Mouse (Mus musculus) embryo, embryonic 10 days (tissue): ENCODE measurements around the gene Fuca2.

Experiments used
- DNase-seq: peaks from one replicate; pipeline ENCODE4 v3.0.0-alpha.2; 2015; ENCODE audit warnings: low spot score

Fuca2 gene

DNA sequence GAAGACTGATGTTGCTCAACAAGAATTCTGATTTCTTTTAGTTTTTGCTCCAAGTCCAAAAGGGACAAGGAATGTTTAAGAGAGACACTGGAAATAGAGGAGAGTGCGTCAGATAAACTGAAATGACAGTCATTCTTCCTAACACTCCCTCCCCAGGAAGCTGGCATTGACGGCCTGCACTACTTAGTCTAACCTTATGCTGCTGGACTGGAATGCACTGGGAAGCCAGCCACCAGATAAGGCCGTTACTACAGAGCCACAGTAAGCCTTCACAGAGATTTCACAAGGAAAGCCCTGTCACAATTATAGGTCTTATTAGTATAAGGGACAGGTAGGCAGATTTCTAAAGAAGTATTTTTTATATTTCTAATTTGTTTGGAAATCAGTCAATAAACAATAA, 35.4 kb downstream of the Fuca2 start:
- no peak for DNase-seq

DNA sequence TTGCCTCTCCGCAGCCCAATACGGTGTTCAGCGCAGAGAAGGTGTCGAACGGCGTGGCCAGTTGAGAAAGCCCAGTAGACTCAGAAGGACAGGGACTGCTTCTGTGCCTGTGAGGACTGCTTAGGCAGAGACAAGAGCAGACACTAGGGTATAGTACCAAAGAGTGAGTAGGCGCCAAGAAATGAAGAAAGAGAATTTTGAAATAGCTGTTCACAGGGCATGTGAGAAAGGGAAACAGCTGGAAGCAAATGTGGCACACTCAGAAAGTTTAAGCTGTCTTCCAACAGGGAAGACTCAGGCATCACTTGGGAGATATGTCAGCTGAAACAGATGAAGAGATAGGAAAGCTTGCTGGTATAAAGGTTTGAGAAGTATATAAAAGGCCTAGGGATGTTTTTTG, 37.4 kb downstream of the Fuca2 start:
- DNase-seq = no peak

GRCm38 (mm10) chr10:13539769-13540333, 40.5 kb downstream of the Fuca2 start:
- DNase-seq = no peak

GRCm38 (mm10) chr10:13541721-13542120, 42.4 kb downstream of the Fuca2 start:
- no peak for DNase-seq

GRCm38 (mm10) chr10:13552646-13553497, 53.5 kb downstream of the Fuca2 start, which contains the start of the genes Adat2 and Pex3:
TSS of gene Adat2 (plus strand) at chr10:13552894.
TSS of gene Pex3 (minus strand) at chr10:13553142.
- peak; percentile 95 for DNase-seq

DNA sequence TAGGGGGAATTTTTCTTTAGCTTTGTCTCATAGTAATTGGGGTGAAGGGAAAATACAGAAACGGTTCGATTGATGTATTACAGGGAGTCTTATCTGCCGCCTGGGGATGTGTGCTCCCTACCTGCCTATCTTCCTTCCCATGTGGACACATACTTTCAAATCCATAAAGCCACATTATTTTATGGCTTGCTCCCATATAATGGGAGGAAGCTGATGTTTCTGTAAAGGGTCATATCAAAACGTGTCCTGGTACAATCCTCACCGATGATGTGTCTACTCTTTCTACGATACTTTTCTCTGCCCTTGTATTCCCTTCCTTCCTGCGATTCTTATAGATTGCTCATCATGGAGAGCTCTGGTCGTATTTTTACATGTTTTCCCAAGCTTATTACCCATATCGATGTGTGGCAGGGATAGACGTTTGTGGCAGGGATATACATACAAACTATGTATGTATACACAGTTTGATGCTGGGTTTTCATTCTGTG, 54.2 kb downstream of the Fuca2 start:
- no peak for DNase-seq

DNA sequence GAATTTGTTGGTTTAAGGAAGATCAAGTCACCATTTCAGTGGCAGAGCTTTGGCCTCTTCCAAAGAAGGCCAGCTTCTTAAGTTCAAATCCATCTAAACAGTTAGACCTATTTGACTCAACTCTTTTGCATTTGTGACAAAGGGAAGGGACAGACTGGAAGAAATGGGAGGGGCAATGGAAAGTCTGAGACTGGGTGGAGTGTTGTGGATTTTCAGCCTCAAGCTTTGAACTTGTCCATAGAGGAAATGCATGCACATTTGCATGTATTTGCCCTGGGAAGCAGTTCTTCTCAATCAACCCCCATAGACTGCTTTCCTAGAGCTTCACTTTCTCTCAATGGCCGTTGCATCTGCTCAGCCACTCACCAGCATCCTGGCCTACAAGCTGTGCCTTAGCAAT, 55.0 kb downstream of the Fuca2 start:
- DNase-seq = no peak

DNA sequence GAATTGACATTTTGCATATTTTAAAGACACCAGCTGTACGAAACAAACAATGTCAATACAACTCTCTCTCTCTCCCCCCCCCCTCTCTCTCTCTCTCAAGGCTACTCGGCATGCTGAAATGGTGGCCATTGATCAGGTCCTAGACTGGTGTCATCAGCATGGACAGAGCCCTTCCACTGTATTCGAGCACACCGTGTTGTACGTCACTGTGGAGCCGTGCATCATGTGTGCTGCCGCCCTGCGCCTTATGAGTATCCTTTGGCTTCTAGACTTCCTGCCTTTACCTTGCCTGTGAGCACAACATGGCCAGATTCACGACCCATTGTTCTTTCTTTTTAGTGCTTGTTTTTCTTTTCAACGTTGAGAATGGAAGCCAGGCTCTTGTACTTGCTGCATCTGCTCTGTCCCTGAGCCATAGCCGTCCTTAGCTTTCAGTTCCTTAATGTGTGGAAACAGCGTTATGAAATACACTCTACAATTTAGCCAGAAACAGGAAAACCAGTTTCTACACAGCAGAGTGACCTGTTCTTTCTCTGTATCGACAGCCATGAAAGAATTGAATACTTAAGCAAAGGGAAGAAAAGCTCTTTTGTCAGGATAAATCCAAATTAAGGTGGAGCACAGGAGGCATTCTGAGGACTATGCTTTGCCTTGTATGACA, 60.8 kb downstream of the Fuca2 start:
- no peak for DNase-seq

- peak; percentile 87 for DNase-seq
These were observed 65.2 kb downstream of the Fuca2 start for GRCm38 (mm10) chr10:13564364-13565079.

GRCm38 (mm10) chr10:13565080-13565448, 65.7 kb downstream of the Fuca2 start:
- no peak for DNase-seq

DNA sequence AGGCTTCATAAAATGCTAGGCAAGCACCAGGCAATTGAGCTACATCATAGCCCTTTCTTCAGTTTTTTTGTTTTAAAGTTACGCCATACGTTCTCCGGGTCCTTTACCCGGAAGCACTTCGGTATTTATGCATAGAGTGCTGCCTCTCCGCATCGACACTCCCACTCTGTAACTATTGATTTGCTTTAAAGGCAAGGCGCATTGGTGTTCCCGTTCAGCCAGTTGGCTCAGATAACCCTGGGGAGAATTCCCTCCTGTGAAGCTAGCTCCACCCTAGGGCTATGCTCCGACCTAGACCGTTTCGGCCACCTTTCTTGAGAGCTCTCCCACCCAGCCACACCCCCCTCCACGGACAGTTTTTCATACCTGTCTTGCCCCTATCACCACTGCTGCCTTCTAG, 67.1 kb downstream of the Fuca2 start:
- DNase-seq = no peak
